24 mouse cellular contexts compared by ENCODE assay signal in genomic region chr3:144448977-144449376, GRCm38 (mm10).
A peak's percentile ranks its signal among the peaks of the same experiment; 100 is the strongest.
DNase-seq lines count a peak whose midpoint lies in the region; ATAC-seq lines count a peak whose summit lies in the region.
"Had no signal": no experiment of that assay in that cellular context is flagged by ENCODE, and none has a peak within 500 bp of the region (broad histone marks: within the 10 kb centered on the region; RNA-seq: fewer than 3 reads in every experiment).

No protein-coding gene starts in this region.

- DNase-seq in 3T3-L1 (ENCODE audit: low read depth, low spot score), result peak; percentile 77
- peak; percentile 36 for DNase-seq in Muller cell, postnatal 12 days (ENCODE audit: inconsistent ontology term)
- DNase-seq in adrenal gland, postnatal 10 days, result peak; percentile 51
- peak; percentile 47 for DNase-seq in brain, adult 2 months (ENCODE audit: low read depth, low spot score)
- no peak for DNase-seq in cerebellum, adult 8-10 months
- DNase-seq in layer of hippocampus, adult 9-11 months, result no peak
- DNase-seq: B cell, adult 2 months; cerebellum, adult 11-12 months; cerebellum, postnatal 10 days; gastrocnemius, postnatal 14 days; heart, adult 2 months; heart, postnatal 10 days; kidney, adult 11 months; kidney, postnatal 14 days; lung, embryonic 14.5 days; lung, postnatal 14 days; right cerebral cortex, postnatal 25 days; spleen, adult 18-20 months; thymus, adult 18-20 months; thymus, postnatal 25 days had no signal

- ATAC-seq in erythroblast, adult 5-6 weeks (replicated peaks; ENCODE audit: low FRiP score, poor library complexity, severe bottlenecking), result no peak
- ATAC-seq: forebrain, embryonic 13.5 days; inflammation-experienced regulatory T-cells, adult 6 months; midbrain, embryonic 15.5 days had no signal

Comparison
In these comparisons a context has a peak if more than half of its experiments do, and no peak if none do; other contexts are left out.
1. DNase-seq: peak in 3T3-L1 (single experiment), Muller cell, postnatal 12 days (single experiment), adrenal gland, postnatal 10 days (single experiment) and brain, adult 2 months (single experiment); none in cerebellum, adult 8-10 months (single experiment) and layer of hippocampus, adult 9-11 months (single experiment).